Mouse (Mus musculus) forebrain, embryonic 14.5 days (tissue): Measurements from ENCODE around the gene Atp6v0a1. TPM values are rescaled to one million over a fixed set of nuclear protein-coding genes. Genes with fewer than 3 reads are reported as not detected.

ENCODE experiments used
- ATAC-seq: fragments of 200-750 bp; cut with Nextera tagmentation; 2 replicates; pipeline ENCODE4 v1.8.0; 2017; ENCODE audit warnings: mild to moderate bottlenecking, moderate library complexity
- DNase-seq: peaks from one replicate; pipeline ENCODE4 v3.0.0-alpha.2; 2015; ENCODE audit warnings: low spot score
- H3K27ac ChIP-seq: fragments of 300-500 bp; sonication (generic); 2 replicates; pipeline ENCODE4 v1.5.1; 2014; ENCODE audit warnings: low read depth, mild to moderate bottlenecking, control low read depth, low read length, moderate library complexity
- H3K27me3 ChIP-seq: fragments of 300-500 bp; sonication (generic); replicated peaks from 2 replicates; pipeline ENCODE4 v1.6.1; 2014; ENCODE audit warnings: low read length, control low read depth, mixed read lengths; ENCODE audit not compliant: control insufficient read depth, insufficient read depth
- H3K36me3 ChIP-seq: fragments of 300-500 bp; sonication (generic); 2 replicates; pipeline ENCODE4 v1.6.1; 2014; ENCODE audit warnings: low read length, control low read depth; ENCODE audit not compliant: control insufficient read depth, insufficient read depth
- H3K4me1 ChIP-seq: fragments of 300-500 bp; sonication (generic); 2 replicates; pipeline ENCODE4 v1.6.1; 2014; ENCODE audit warnings: antibody characterized with exemption, low read length, control low read depth; ENCODE audit not compliant: control insufficient read depth, insufficient read depth
- H3K4me2 ChIP-seq: fragments of 300-500 bp; sonication (generic); 2 replicates; pipeline ENCODE4 v1.6.1; 2014; ENCODE audit warnings: mild to moderate bottlenecking, control low read depth, low read length
- H3K4me3 ChIP-seq: fragments of 300-500 bp; sonication (generic); 2 replicates; pipeline ENCODE4 v1.5.1; 2014; ENCODE audit warnings: low read depth, low read length, control low read depth
- H3K9ac ChIP-seq: fragments of 300-500 bp; sonication (generic); 2 replicates; pipeline ENCODE4 v1.6.1; 2014; ENCODE audit warnings: mild to moderate bottlenecking, low read length, control low read depth, moderate library complexity
- H3K9me3 ChIP-seq: fragments of 300-500 bp; sonication (generic); replicated peaks from 2 replicates; pipeline ENCODE4 v1.6.1; 2016; ENCODE audit warnings: low read length, control low read depth, mixed read lengths; ENCODE audit not compliant: control insufficient read depth
- WGBS: fragments of 180-500 bp; shearing (Covaris S2); extraction: QIAGEN DNeasy Blood & Tissue Kit; methylation state at CpG from one replicate; pipeline ENCODE4 v1.1.7; 2014; 5-methylcytosine and 5-hydroxymethylcytosine counted together
- polyA plus RNA-seq: library from polyadenylated mRNA; unstranded; fragments of >200 nt; fragmentation: Nextera tagmentation; extraction: Ambion mirVana; gene quantifications from 2 replicates; pipeline ENCODE4 v1.2.1, GENCODE M21; 2014

Gene Atp6v0a1
- polyA plus RNA-seq, 1 experiment from 2014 or later: 50.2 TPM

GRCm38 (mm10) chr11:101029320-101029719 lies 20.1 kb downstream of the Atp6v0a1 start:
- Histone ChIP-seq H3K4me1 (no peaks in the 10 kb centered on the region), H3K4me2 (no peak overlapping the region), H3K27me3 (no peaks in the 10 kb centered on the region), H3K36me3 (peaks cover 63% of the 10 kb centered on the region), H3K4me3 (no peak overlapping the region), H3K9me3 (no peaks in the 10 kb centered on the region), H3K27ac (no peak overlapping the region), H3K9ac (no peak overlapping the region)
- 79% methylated on average over 8 of the region's 8 CpGs for WGBS
- DNase-seq: no peak
- no peak for ATAC-seq

- ATAC-seq (no peak), DNase-seq (no peak)
- Histone ChIP-seq H3K9me3 (no peaks in the 10 kb centered on the region), H3K27ac (no peak overlapping the region), H3K4me1 (no peaks in the 10 kb centered on the region), H3K36me3 (peaks cover 71% of the 10 kb centered on the region), H3K4me3 (no peak overlapping the region), H3K4me2 (no peak overlapping the region), H3K9ac (no peak overlapping the region), H3K27me3 (no peaks in the 10 kb centered on the region)
- WGBS: 93% methylated on average over 10 of the region's 10 CpGs
Measured at GRCm38 (mm10) chr11:101030136-101030807, 21.0 kb downstream of the Atp6v0a1 start.

GRCm38 (mm10) chr11:101030808-101031156 lies 21.5 kb downstream of the Atp6v0a1 start:
- no peaks in the 10 kb centered on the region for H3K4me1 ChIP-seq
- ATAC-seq: no peak
- H3K9me3 ChIP-seq: no peaks in the 10 kb centered on the region
- H3K27me3 ChIP-seq: no peaks in the 10 kb centered on the region
- H3K4me2 ChIP-seq: no peak overlapping the region
- no peak overlapping the region for H3K27ac ChIP-seq
- peaks cover 75% of the 10 kb centered on the region for H3K36me3 ChIP-seq
- H3K4me3 ChIP-seq: no peak overlapping the region
- no peak for DNase-seq
- 93% methylated on average over 4 of the region's 4 CpGs for WGBS
- no peak overlapping the region for H3K9ac ChIP-seq

- WGBS: 100% methylated on average over 1 of the region's 1 CpGs
- no peak overlapping the region for H3K27ac ChIP-seq
- H3K9ac ChIP-seq: no peak overlapping the region
- ATAC-seq: no peak
- H3K36me3 ChIP-seq: peaks cover 80% of the 10 kb centered on the region
- no peaks in the 10 kb centered on the region for H3K27me3 ChIP-seq
- no peak overlapping the region for H3K4me3 ChIP-seq
- no peaks in the 10 kb centered on the region for H3K9me3 ChIP-seq
- no peak for DNase-seq
- no peak overlapping the region for H3K4me2 ChIP-seq
- H3K4me1 ChIP-seq: no peaks in the 10 kb centered on the region
Measured at GRCm38 (mm10) chr11:101031470-101031869, 22.2 kb downstream of the Atp6v0a1 start.

- Histone ChIP-seq H3K36me3 (peaks cover 82% of the 10 kb centered on the region), H3K9me3 (no peaks in the 10 kb centered on the region), H3K4me2 (no peak overlapping the region), H3K27ac (no peak overlapping the region), H3K4me3 (no peak overlapping the region), H3K4me1 (no peaks in the 10 kb centered on the region), H3K27me3 (no peaks in the 10 kb centered on the region), H3K9ac (no peak overlapping the region)
- ATAC-seq (no peak), DNase-seq (no peak)
- WGBS: 96% methylated on average over 17 of the region's 17 CpGs
Measured at GRCm38 (mm10) chr11:101033856-101034500, 24.7 kb downstream of the Atp6v0a1 start.

GRCm38 (mm10) chr11:101034614-101035327 lies 25.5 kb downstream of the Atp6v0a1 start:
- Histone ChIP-seq H3K27ac (no peak overlapping the region), H3K4me2 (no peak overlapping the region), H3K4me1 (no peaks in the 10 kb centered on the region), H3K27me3 (no peaks in the 10 kb centered on the region), H3K9ac (no peak overlapping the region), H3K9me3 (no peaks in the 10 kb centered on the region), H3K36me3 (peaks cover 85% of the 10 kb centered on the region), H3K4me3 (no peak overlapping the region)
- DNase-seq: no peak
- WGBS: 93% methylated on average over 8 of the region's 8 CpGs
- no peak for ATAC-seq

- H3K9ac ChIP-seq: no peak overlapping the region
- 90% methylated on average over 4 of the region's 4 CpGs for WGBS
- no peak for ATAC-seq
- H3K9me3 ChIP-seq: no peaks in the 10 kb centered on the region
- no peak overlapping the region for H3K27ac ChIP-seq
- DNase-seq: no peak
- H3K4me1 ChIP-seq: no peaks in the 10 kb centered on the region
- H3K36me3 ChIP-seq: peaks cover 85% of the 10 kb centered on the region
- H3K4me2 ChIP-seq: no peak overlapping the region
- H3K27me3 ChIP-seq: no peaks in the 10 kb centered on the region
- H3K4me3 ChIP-seq: no peak overlapping the region
Measured at GRCm38 (mm10) chr11:101035328-101035695, 26.1 kb downstream of the Atp6v0a1 start.

GRCm38 (mm10) chr11:101037795-101038194 lies 28.5 kb downstream of the Atp6v0a1 start:
- no peaks in the 10 kb centered on the region for H3K4me1 ChIP-seq
- no peak overlapping the region for H3K27ac ChIP-seq
- ATAC-seq (no peak), DNase-seq (no peak)
- H3K27me3 ChIP-seq: no peaks in the 10 kb centered on the region
- no peak overlapping the region for H3K4me3 ChIP-seq
- no peak overlapping the region for H3K9ac ChIP-seq
- no peak overlapping the region for H3K4me2 ChIP-seq
- 87% methylated on average over 10 of the region's 10 CpGs for WGBS
- H3K36me3 ChIP-seq: peaks cover 91% of the 10 kb centered on the region
- no peaks in the 10 kb centered on the region for H3K9me3 ChIP-seq

- WGBS: 90% methylated on average over 4 of the region's 4 CpGs
- DNase-seq: no peak
Measured at GRCm38 (mm10) chr11:101045826-101046225, 36.6 kb downstream of the Atp6v0a1 start.

More at GRCm38 (mm10) chr11:101045826-101046225, 36.6 kb downstream of the Atp6v0a1 start:
- Histone ChIP-seq H3K36me3 (peaks cover 96% of the 10 kb centered on the region), H3K27me3 (no peaks in the 10 kb centered on the region), H3K4me2 (no peak overlapping the region), H3K9me3 (no peaks in the 10 kb centered on the region), H3K9ac (no peak overlapping the region), H3K4me3 (no peak overlapping the region), H3K4me1 (no peaks in the 10 kb centered on the region), H3K27ac (no peak overlapping the region)
- no peak for ATAC-seq
